Mouse (Mus musculus) megakaryocyte-erythroid progenitor cell, adult 5 weeks (primary cell): ENCODE data around the gene Nek1. TPM values are rescaled to one million over a fixed set of nuclear protein-coding genes. Genes with fewer than 3 reads are reported as not detected.

ENCODE experiments used
- polyA plus RNA-seq: library from polyadenylated mRNA; stranded (reverse); fragments of >175 nt; gene quantifications from 2 replicates; pipeline ENCODE4 v1.2.3, GENCODE M21; 2012

Nek1 gene
- polyA plus RNA-seq, result 3.4 and 3.6 TPM in 2 replicates

DNA sequence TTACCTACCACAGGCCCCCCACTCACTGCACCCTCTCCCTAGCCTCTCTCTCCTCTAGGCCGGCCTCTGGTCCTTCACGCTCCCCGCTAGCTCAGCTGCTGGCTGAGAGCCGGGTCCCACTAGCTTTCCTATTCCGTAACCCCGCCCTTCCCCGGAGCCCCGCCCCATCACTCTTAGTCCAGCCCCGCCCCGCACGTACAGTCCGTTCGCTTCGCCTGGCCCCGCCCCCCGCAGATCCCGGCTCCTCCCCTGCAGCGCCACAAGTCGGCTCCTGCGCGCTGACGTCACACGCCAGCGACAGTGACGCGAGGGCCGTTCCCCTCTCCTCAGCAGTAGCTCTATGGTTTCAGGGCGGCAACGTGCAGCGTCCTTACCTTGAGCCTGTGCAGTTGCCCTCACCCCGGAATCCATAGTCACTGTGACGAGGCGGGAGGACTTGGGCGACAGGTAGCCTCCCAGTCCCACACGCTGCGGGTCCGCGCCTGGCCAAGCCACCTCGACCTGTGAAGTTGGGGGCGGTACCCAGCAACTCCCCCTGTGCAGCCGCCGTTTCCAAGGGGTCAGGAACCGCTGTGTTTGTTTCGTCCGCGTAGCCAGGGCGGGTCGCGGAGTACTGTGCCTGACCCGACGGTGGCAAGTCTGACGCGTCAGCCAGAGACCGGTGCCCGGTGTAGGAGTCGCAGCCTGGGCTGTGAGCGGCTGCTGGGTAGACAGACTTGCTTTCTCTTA lies at the start of gene Nek1:
Gene Nek1 (plus strand): TSS at position 286 of the 729 bp plus-strand sequence.

GRCm38 (mm10) chr8:60982701-60983687 lies 10.0 kb upstream of the Nek1 start, which contains the start of gene Clcn3:
TSS of gene Clcn3 (minus strand) at chr8:60983300.

Other genes starting within 250 kb of the Nek1 start
- 9.0 and 9.8 TPM in 2 replicates for gene Hpf1, start 102.8 kb upstream of the Nek1 start, polyA plus RNA-seq
- 4.3 and 5.2 TPM in 2 replicates for gene Clcn3, start 9.9 kb upstream of the Nek1 start, polyA plus RNA-seq
- gene Sh3rf1, start 230.7 kb downstream of the Nek1 start, polyA plus RNA-seq, result 3.4 and 4.3 TPM in 2 replicates